Mouse (Mus musculus) erythroblast, adult 5-6 weeks (primary cell): ENCODE measurements around the gene Hspa12a. TPM values are rescaled to one million over a fixed set of nuclear protein-coding genes. Genes with fewer than 3 reads are reported as not detected.

ENCODE experiments used
- ATAC-seq: replicated peaks from 2 replicates; pipeline ENCODE4 v1.8.0; 2016; ENCODE audit warnings: moderate number of reproducible peaks, mild to moderate bottlenecking, moderate TSS enrichment, inconsistent platforms; ENCODE audit not compliant: poor library complexity, low FRiP score, severe bottlenecking
- total RNA-seq, 2 experiments: library from RNA; stranded (forward) in 1 of 2; stranded (reverse) in 1 of 2; fragments of 150-400 nt in 1 of 2; fragments of 200-764, 138-1000 nt in 1 of 2; gene quantifications; 2 replicates each; pipeline versions ENCODE4 v1.2.3 to v1.2.4; 2015 to 2017; ENCODE audit warnings: low replicate concordance in 2 of 2

The Hspa12a gene
- total RNA-seq (2015; ENCODE audit: low replicate concordance): not detected in 2 replicates
- not detected in 2 replicates for total RNA-seq (2017; ENCODE audit: low replicate concordance)

GRCm38 (mm10) chr19:58942841-58943828 lies at the start of gene Hspa12a, which contains the start of gene Eno4:
Gene Hspa12a, minus strand, starts transcription at chr19:58943654.
Gene Eno4, plus strand, starts transcription at chr19:58943425.
- no peak for ATAC-seq

GRCm38 (mm10) chr19:58981571-58981970 lies 38.1 kb upstream of the Hspa12a start:
- no peak for ATAC-seq

GRCm38 (mm10) chr19:58980056-58980440 lies 36.6 kb upstream of the Hspa12a start:
- no peak for ATAC-seq

- no peak for ATAC-seq
Observed at GRCm38 (mm10) chr19:58979436-58980055, 36.1 kb upstream of the Hspa12a start.

GRCm38 (mm10) chr19:58978401-58979171 lies 35.1 kb upstream of the Hspa12a start:
- no peak; the same call in 1 of the 2 replicates for ATAC-seq

GRCm38 (mm10) chr19:58975216-58975863 lies 31.9 kb upstream of the Hspa12a start:
- no peak for ATAC-seq

GRCm38 (mm10) chr19:58974126-58974525 lies 30.7 kb upstream of the Hspa12a start:
- ATAC-seq: no peak

- ATAC-seq: no peak
Observed at GRCm38 (mm10) chr19:58970826-58971225, 27.4 kb upstream of the Hspa12a start.

- no peak for ATAC-seq
Observed at GRCm38 (mm10) chr19:58968731-58969506, 25.5 kb upstream of the Hspa12a start.

- no peak for ATAC-seq
Observed at GRCm38 (mm10) chr19:58963011-58963410, 19.6 kb upstream of the Hspa12a start.

GRCm38 (mm10) chr19:58954779-58955178 lies 11.3 kb upstream of the Hspa12a start:
- ATAC-seq: no peak

- ATAC-seq: no peak
Observed at GRCm38 (mm10) chr19:58952236-58952635, 8.8 kb upstream of the Hspa12a start.

GRCm38 (mm10) chr19:58951521-58951920 lies 8.1 kb upstream of the Hspa12a start:
- no peak for ATAC-seq

GRCm38 (mm10) chr19:58945959-58946358 lies 2.5 kb upstream of the Hspa12a start:
- ATAC-seq: no peak

GRCm38 (mm10) chr19:58933062-58933461 lies 10.4 kb downstream of the Hspa12a start:
- ATAC-seq: no peak

- no peak for ATAC-seq
Observed at GRCm38 (mm10) chr19:58931081-58931800, 12.2 kb downstream of the Hspa12a start.

GRCm38 (mm10) chr19:58919148-58919547 lies 24.3 kb downstream of the Hspa12a start:
- ATAC-seq: no peak

GRCm38 (mm10) chr19:58918597-58918996 lies 24.9 kb downstream of the Hspa12a start:
- no peak for ATAC-seq
